Mouse (Mus musculus) cerebellum, adult (tissue): ENCODE results near the gene Ccdc73.
"Not testable (repeated sequence)": the region's sequence is repeated elsewhere in the genome, so short reads cannot be mapped to it uniquely, and the experiment has no call there.

ENCODE experiments used
- ATAC-seq: cut with Nextera tagmentation; 2 replicates; pipeline ENCODE4 v1.9.2; 2017; ENCODE audit warnings: mild to moderate bottlenecking, moderate library complexity, mixed read lengths; ENCODE audit not compliant: insufficient number of reproducible peaks, low FRiP score, low TSS enrichment

The Ccdc73 gene

GRCm38 (mm10) chr2:105023031-105023615 is 155.5 kb downstream of the Ccdc73 start:
- no peak for ATAC-seq

DNA sequence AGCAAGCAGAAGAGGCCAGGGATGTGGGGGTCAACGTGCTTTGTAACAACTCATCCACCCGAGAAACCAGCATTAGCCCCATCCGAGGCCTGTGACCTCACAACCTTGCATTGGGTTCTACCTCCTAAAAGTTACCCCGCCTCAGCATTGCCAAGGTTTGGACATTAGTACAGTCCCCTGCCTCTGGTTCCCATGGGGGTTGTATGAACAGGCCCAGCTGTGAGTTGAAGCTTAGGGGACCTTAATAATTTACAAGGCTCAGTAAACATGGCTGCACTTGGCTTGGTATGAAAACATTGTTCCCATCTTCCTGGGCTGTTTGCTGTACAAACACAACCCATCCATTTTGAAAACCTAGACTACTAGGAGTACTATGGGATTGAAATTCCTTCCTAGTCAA is 156.2 kb downstream of the Ccdc73 start:
- no peak for ATAC-seq

DNA sequence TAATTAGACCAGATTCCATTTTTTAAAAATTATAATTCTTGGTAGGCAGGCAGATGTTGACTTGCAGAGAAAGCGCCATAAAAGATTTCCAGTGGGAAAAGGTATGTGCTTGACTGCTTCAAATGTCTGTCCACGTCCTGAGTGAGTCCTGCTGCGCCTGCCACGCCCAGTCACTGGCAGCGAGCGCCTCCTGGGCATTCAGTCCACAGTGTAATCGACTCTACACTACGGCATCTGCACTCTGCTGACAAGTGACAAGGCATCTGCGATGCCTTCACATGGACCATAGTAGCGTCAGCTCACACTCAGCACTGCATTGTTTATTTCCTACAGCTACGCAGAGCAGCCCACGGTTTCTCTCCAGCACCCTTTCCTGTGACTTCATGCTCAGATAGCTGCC is 158.0 kb downstream of the Ccdc73 start:
- ATAC-seq = not testable (repeated sequence)

GRCm38 (mm10) chr2:105026950-105027695 is 159.5 kb downstream of the Ccdc73 start:
- no peak for ATAC-seq

- ATAC-seq = no peak
Observed at GRCm38 (mm10) chr2:105028806-105029205, 161.2 kb downstream of the Ccdc73 start.

DNA sequence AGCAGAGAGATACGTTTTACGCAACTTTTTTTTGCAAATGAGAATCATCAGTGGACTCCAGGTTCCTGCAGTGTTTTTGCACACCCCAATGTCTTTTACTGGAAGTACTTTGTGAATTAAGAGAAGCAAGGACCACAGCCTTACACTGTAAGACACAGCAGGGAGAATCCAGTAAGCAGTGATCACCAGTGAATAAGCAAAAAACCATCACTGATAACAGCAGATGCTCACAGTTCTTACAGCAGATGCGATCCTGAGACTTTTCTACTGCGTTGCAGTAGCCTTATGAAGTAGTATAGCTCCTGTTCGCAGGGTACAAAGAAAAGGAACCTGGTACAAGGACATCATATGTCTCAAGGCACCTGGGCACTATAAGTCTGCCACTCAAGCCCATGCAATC is 162.9 kb downstream of the Ccdc73 start:
- ATAC-seq = no peak

DNA sequence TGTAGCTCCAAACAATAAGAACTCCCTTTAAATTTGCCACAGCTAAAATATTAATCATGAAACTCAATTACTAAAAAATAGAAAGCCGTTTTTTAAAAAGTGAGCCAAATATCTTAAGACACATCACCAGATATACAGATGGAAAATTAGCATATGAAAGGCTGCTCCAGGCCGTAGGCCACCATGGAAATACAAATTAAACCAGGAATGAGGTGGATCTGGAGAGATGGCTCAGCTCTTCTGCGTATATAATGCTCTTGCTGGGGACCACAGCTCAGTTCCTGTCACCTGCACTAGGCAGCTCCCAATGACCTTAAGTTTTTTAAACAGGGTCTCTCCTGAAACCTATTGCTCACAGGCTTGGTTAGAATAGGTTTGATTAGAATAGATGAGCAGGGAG is 166.5 kb downstream of the Ccdc73 start:
- ATAC-seq = no peak

- ATAC-seq = no peak
Observed at GRCm38 (mm10) chr2:105035985-105036384, 168.4 kb downstream of the Ccdc73 start.

GRCm38 (mm10) chr2:105036401-105037070 is 168.9 kb downstream of the Ccdc73 start:
- no peak for ATAC-seq

- no peak for ATAC-seq
Observed at GRCm38 (mm10) chr2:105037956-105038569, 170.5 kb downstream of the Ccdc73 start.

- ATAC-seq = no peak
Observed at GRCm38 (mm10) chr2:105038879-105039278, 171.3 kb downstream of the Ccdc73 start.

DNA sequence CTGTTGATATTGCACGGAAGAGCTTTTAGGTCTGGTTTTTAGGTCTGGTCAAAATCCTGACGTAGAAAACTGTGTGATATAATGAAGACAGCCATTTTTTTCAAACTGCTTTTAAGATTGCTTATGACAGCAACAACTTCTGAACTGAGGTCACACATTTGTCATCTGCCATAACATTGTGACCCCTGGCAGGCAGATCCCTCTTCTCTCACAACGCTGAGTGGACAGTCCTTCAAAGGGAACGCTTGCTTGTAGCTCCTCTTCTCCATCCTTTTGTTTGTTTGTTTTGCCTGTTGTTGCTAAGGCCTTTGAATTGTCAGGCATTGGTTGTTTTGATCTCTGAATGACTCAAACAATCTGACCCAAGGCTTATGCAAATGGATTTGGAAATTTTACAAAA is 173.3 kb downstream of the Ccdc73 start:
- no peak for ATAC-seq

GRCm38 (mm10) chr2:105043152-105043551 is 175.5 kb downstream of the Ccdc73 start:
- no peak for ATAC-seq

- ATAC-seq = no peak
Observed at GRCm38 (mm10) chr2:105048301-105048700, 180.7 kb downstream of the Ccdc73 start.

- ATAC-seq = no peak
Observed at GRCm38 (mm10) chr2:105055529-105055928, 187.9 kb downstream of the Ccdc73 start.

DNA sequence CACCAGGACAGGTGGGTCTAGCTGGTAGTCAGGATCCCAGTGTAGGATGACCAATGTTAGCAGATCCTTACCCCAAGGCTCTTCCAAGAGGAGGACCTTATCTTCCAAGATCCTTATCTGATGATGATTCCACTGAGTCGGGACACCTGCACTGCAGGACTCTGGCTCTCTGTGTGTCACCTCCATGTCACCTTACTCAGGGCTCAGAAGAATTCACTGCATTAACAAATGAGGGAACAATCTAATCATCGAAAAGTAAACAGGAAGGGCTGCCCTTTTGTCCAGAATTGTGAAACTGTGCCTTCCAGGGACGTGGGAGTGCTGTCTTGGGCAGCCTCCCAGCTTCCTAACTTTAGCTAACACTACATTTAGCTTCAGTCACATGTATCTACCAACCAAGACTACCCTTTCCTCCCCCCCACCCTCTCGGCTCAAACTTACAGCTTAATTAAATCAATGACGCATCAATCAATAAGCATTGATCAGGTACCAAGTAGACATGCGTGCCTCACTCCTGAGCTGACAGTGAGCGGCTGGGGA is 191.0 kb downstream of the Ccdc73 start:
- ATAC-seq = no peak

DNA sequence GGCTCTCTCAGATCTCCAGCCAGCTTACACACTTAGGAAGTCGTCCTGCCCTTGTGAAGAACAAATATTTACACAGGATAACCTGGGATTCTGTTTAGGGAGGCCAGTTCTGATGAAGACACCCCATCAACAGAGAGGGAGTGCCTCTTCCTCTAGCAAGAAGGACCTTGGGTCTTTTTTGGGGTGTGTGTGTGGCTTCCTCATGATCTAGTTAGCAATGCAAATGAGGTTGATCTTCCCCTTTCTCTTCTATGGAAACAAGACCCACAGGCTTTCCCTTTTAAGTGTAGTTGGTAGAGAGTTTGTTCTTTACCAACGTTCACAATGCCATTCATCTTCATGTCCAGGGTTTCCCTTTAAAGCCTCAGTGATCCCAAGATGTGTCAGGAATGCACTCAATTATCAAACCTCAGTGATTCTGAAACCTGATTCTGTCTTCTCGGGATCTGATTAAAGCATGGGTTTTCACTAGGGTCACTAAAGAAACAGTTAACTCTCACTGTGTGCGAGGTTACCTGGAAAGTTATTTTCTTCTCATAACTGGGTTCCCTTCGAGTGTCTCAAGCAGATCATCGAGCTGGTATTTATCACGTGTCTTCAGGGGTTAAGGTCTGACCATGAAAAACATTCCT is 195.3 kb downstream of the Ccdc73 start:
- no peak for ATAC-seq
